Mouse (Mus musculus) layer of hippocampus, postnatal 14 days (tissue): ENCODE data around the gene Nos1ap. TPM values are rescaled to one million over a fixed set of nuclear protein-coding genes. Genes with fewer than 3 reads are reported as not detected.

Source experiments
- DNase-seq, 2 experiments: peaks; one replicate each; pipeline ENCODE4 v3.0.0; 2021 to 2022; ENCODE audit warnings: low spot score in 2 of 2, mixed read lengths in 1 of 2
- total RNA-seq, 2 experiments: library from RNA; stranded (reverse); gene quantifications; 2 replicates each; pipeline ENCODE4 v1.2.3; 2021

Gene Nos1ap
- total RNA-seq, 2 experiments from 2014 or later = 127 to 160 TPM

DNA sequence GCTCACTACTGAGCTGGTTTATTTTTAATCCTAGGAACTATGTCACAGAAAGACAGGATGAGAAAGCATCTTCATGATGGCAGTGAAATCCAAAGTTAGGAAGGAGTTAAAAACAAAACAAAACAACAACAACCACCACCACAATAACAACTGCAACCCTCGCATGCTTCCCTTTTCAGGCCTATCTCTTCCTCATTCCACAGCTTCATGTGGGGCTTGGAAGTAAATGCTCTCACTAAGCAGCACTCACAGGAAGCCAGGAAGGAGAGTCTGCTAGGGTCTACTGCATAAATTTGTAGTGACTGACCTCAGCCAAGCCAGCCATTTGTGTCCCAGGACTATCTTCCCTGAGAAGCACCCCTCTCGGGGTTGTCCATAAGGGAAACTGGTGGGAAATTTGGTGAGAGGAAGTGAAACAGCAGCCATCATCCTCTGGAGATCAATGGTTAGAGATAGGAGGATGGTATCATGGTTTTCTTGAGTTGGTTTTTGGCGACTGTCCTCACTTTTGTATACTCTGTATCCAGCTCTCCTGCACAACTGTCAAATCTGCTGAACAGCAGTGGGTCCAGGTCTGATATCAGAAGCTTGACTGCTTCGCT lies 218.4 kb downstream of the Nos1ap start:
- no peak for DNase-seq

DNA sequence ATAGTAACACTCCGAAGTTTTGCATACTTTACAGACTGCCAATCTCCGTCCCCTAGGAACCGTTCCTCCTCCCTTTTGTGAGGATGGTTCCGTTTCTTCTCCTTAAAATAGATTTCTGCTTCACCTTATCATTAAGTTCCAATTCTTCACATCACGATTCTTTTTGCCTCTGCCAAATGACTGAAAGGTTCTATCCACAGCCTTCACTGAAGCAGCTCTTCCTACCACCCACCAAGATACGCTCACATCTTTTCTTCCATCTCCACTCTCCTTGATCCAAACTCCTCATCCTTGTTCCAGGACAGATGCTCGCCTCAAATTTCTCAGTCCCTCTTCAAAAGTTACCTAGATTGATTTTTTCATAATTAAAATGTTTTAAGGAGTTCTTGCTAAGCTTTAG lies 220.8 kb downstream of the Nos1ap start:
- no peak for DNase-seq

DNA sequence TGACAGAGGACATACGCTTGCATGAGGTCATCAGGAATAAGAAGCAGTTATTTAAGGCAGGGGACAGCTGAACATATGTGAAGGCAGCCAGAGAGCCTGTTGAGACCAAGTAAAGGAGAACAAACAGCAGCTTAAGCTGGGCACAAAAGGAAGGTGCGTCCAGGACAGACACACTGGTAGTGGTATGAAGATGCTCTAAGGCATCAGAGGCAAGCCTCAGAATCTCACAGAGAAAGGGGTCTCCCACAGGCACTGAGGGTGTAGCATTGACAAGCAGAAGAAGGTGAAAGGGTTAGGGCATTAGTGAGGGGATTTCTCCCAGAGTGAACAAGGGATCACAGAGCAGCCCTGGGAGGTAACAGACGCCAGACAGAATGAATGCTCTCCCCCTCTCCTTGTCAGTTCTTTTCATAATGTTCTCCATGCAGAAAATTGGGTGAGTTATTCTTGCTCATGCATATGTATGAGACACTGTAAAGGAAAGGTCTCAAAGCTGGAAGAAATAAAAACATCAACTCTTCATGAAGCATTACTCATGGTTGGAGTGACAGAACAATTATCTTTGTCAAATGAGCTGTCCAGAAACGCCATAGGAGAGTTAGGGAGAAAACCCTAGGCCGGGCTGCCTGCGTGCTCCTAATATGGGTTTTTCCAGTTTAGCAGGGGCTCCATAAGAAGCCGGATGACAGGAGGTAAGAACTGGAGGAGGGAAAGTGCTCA lies 222.5 kb downstream of the Nos1ap start:
- DNase-seq = no peak

DNA sequence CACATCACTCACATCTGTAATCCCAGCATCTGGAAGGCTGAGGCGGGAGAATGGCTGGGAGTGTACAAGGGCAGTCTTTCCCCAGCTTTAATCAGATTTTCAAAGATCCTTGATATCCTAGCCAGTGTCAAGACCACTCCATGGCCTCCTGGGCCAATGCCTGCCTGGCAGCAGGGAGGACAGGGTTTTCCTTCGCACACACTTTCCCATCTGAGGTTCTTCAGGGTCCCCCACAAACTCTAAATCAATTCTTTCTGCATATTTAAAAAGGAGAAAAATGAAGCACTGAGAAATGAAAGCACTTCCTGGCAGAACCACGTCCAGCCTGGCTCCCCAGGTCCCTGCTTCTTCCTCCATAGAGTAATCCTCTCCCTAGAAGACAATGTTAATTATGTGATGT lies 225.9 kb downstream of the Nos1ap start:
- no peak for DNase-seq

DNA sequence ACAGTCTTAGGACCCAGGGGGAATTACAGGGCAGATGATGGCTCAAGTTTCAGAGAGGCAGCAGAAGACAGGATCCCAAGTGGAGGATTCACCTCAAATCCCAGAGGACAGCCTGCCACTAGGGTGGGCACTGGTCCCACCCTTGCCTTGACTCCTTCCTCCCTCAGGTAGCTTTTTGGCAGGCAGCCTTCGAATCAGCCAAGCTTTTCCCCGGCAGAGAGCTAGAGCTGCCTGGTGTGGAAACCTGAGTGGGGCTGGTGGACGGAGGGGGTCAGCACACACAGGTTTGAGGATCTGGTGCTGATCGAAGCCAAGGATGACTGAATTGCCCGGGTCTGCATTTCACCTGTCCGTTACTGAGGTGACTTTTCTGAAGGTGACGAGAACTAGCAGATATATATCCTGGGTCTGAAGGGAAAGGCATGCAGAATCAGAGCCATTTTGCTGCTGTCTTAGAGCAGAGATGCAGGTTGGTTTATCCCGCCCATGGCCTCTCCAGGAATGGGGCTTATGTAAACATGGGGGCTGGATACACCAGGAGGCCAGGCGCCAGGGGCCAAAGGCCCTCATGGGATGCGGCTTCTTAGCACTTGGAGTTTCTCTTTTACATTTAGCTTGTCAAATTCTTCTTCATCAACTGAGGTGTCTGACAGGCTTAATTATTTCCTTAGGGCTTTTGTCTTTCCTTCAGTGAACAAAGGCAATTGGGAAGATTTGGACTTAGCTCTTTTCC lies 229.3 kb downstream of the Nos1ap start:
- DNase-seq = no peak

DNA sequence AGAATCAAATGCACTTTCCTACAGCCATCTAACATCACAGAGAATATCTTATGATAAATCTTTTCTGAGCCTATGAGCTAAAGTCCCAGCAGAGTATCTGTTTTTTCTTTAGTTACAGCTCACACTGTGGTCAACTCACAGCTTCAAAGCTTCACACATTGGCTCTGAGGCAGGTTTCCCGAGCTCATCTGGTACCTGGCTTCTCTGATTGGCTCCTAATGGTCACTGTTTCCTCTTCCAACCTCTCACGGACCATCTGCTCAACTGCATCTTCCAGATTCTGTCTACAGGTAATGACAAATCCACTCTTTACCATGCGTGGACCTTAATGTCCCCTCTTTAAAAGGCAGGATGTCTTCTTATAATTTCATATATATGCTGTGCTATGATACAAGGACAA lies 236.3 kb downstream of the Nos1ap start:
- DNase-seq = no peak

DNA sequence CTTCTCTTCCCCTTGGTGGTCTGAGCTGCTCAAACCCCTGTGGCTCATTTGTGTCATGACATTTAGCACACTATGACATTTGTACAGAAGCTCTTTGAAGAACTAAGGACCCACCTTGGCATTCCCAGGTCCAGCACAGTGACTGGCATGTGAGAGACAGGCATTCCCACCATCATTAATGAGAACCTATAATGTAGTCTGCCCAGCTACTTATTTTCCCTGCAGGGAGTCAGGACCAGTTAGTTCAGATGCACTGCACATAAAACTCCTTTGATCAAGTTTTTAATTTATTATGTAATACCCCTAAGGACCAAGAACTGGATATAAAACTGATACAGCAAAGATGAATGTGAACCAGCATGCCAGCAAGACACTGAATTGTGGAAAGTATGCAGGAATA lies 238.6 kb downstream of the Nos1ap start:
- DNase-seq = no peak

DNA sequence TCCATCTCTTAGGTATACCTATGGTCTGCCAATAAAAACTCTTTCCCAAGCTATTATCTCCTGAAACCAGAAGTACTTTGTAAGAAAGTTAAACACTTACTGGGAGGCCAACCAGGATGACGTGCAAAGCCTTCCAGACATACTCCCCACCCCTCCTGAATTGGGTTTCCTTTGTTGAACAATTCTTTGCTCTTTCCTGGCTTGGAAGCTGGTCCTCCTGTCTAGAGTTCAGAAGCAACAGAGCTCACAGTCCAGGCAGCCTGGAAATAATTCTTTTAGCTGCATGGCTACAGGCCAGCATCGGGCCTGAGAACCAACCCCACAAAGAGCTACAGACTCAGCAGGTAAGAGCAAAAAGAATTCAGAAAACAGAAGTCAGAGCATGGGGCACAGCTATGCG lies 243.4 kb downstream of the Nos1ap start:
- no peak for DNase-seq

DNA sequence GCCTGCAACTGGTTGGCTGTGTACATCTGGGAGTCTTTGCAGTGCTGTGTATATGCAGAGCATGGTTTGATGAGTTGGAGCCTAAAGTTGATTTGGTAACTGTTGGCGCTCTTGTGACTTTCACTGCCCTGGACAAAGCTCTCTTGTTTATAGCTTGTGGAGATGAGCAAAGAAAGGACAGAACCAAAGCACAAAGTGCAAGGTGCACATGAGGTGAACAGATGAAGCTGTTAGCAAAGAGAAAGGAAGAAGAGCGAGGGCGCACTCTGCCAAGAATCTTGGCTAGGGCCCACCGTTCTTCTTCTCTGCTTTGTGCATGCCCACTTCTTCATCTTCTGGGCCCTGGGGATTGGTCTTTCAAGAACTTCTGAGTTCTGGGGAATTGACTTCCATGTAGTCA lies 245.8 kb downstream of the Nos1ap start:
- DNase-seq = no peak

DNA sequence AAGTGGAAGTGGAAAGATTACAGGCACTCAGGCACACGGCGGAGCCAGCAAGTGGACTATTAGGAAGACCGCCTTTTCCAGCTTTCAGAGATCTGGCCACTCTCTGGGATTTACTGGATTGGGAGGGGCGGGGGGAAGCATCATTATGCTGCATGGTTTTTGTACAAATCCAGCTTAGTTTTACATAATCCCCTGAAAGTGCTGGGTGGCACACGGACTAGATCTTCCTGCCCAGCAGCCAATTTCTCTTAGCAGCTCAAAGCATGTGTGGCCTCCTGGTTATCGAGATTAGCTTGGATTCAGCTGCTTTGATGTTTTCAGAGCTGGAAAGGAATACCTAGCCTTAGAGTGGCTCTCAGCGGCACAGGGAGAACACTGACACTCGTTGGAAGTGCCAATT lies 246.6 kb downstream of the Nos1ap start:
- DNase-seq = no peak

DNA sequence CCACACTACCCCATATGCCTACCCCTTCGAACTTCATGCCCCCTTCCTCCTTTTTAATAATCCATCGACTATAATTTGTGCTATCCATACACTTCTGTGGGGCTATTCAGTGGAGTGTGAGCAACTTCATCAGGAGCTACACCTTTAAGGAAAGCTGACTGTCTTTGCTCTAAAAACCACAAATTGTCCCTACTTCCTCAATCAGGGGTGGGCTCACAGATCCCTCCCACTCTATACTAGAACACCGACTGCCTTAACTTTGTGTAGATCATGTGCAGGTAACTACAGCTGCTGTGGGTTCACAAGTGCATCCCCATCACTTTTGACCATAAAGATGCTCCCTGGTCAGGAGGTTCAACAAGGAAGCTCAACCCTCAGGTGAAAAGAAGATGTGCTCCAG lies 249.7 kb downstream of the Nos1ap start:
- no peak for DNase-seq

DNA sequence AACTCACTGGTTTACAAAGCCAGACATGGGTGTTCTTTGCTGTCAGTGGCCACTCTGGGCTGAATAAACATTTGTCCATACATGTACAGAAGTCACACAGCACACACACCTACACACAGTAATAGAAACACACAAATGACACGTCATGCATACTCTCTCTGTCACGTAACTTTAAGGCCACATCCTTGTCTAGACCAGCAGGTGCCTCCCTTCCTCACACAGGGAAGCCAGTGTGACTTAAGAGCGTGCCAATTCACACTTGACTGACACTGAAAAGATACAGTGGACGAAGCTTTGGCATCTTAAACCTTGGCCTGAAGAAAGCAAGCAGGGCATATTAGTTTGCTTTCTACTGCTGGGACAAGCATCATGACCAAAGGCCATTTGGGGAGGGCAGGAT lies 256.9 kb downstream of the Nos1ap start:
- no peak for DNase-seq

DNA sequence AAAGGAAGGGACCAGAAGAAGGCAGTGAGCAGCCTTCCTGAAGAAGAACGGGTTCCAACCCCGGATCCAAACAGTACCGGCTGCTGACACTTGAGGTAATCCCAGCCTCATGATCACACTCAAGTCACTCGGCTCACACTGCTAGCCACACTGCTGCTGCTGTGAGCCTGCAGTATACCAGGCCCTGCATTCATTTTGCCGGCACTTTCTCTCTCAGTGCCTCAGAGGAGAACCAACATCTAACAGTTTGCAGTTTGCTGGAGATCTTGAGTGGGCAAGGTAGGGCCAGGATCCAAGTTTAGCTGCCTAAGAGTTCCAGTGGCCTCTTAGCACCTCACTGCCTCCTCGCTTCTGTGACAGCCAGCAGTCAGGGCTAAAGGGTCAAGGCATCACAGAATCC lies 257.7 kb downstream of the Nos1ap start:
- no peak for DNase-seq

DNA sequence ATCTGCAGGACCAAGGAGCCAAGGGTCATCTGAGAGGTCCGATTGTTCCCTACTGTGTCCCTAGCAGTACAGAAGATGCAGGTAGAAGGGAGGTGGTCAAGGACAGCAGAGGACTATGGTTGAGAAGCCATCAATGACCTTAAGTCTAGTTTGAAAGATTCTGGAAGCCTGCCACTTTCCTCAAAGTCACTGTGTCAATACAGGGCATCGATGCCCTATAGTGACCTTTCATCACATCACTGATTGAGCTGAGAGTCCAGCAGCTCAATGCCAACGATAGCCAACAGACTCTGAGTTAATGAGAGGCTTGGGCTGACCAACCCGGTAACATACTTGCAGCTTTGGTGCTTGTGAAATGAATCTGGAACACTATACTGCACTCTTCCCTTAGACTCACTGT lies 264.4 kb downstream of the Nos1ap start:
- no peak for DNase-seq

DNA sequence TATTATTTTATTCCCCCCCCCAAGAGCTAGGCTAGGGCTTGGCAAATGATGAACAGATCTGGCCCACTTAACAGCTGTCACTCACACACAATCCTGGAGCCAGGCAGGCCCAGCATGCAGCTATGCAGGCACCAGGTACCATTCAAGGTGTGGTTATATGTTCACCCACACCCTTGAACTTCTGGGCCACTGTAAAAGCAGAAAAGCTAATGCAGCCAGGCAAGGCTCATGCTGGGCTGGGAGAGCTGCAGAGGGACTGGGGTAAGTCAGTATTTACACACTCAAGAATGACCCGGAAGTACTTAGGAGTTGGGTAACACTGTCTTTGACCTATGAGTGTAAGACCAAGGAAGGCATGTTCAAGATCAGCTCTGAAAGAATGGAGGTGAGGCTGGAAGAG lies 265.3 kb downstream of the Nos1ap start:
- DNase-seq = no peak

DNA sequence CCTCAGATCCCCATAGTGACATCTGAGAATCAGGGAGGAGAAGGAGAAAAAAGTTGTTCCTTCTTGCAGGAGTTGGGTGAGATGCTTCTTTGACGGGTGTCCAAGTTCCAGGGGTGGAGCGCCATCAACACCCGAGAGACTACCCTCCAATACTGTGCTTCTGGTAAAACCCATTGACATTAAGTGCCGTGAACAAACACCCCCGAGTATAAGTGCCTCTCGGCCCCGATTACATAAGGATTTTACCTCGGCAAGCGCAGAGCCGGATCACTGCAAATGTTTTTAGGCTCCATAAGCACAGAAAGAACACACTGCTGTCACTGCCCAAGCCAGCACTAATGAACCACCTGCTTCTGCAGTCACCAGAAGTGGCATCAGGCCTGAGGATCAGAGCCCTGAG lies 266.7 kb downstream of the Nos1ap start:
- no peak for DNase-seq

DNA sequence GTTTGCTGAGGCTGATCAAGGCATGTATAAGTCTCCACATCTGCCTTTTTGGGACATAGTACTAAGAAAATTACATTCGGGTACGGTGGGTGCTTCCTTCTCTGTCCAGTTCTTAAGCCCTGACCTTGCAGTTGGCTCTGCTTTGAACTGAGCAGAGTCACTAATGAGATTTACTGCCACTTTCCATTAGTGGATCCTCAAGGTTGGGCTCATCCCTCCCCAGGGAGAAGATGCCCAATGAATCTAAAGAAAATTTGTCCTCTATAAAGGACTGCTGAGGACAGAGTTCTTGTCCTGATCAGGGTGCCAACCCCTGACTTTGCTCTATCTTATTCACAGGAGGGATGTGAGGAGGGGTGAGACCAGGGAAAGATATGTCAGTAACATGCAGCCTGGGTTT lies 267.6 kb downstream of the Nos1ap start:
- DNase-seq = no peak

DNA sequence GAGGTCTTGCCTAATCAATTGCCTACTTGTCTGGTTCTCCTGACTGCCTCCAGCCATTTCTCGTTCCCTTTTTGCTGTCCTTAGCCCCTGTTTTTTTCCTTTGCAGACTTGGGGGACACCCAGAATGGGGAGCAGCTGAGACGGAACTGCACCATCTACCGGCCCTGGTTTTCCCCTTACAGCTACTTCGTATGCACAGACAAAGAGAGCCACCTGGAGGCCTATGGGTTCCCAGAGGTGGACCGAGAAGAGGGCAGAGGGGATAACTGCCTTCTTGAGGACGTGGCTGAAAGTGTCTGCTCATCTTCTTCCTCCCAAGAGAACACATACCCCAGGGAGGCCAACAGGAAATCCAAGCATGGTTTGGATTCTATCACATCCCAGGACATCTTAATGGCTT lies 278.2 kb downstream of the Nos1ap start:
- DNase-seq = no peak

DNA sequence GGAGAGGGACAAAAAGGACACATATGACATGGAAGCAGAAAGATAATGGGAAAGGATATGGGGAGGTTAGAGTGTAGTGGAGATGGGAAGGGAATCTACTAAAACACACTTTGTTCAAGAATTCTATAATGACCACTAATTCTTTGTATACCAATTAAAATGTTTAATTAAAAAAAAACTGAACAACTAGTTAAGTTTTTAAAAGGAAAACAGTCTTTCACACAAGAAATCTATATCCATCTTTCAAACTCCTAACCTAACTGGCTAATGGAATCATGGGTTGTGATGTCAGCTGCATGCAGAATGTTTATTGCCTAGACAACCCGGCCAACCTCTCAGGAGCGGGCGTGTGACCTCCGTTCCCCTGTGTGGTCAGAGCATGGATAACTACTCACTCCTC lies 281.2 kb downstream of the Nos1ap start, which contains the start of gene Spata46:
TSS of gene Spata46 (plus strand) at position 301 of the 400 bp plus-strand sequence.
- DNase-seq = no peak

DNA sequence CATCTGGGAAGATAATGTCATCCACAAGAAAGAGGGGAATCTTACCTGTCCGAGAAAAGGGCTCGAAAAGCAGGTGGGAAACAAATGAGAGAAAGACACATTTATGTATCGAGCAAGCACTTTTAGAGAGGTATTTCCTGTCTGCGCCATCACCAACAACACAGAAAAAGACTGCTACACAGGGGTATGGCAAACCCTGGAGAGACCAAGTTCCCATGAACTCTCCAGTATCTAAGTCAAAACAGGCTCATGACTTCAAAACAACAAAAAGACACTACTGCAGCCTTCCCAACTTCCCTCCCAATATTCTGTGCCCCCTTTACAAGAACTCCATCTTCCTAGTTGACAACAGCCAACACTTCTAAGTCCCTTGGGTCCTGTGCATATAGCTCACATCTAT lies 283.4 kb downstream of the Nos1ap start, which contains the start of gene Gm7694:
TSS of gene Gm7694 (minus strand) at position 101 of the 400 bp plus-strand sequence.
- no peak for DNase-seq

DNA sequence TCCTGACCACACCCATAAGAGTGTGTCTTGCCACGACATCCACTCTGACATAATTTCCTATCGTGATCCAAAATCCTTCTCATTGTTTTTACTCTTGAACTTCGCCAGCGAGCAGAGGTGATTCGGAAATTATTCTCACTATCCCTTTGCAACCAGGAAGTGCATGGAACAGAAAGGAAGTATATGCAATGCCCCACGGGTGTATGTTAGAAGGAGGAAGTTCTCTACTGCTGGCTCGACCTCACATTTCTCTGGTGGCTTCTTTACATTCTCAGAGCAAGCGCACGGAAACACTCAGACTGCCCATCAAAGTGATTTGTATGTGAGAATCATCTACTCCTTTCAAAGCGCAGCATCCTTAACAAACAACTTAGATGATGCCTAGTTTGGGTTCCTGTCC lies 284.7 kb downstream of the Nos1ap start:
- DNase-seq = no peak

DNA sequence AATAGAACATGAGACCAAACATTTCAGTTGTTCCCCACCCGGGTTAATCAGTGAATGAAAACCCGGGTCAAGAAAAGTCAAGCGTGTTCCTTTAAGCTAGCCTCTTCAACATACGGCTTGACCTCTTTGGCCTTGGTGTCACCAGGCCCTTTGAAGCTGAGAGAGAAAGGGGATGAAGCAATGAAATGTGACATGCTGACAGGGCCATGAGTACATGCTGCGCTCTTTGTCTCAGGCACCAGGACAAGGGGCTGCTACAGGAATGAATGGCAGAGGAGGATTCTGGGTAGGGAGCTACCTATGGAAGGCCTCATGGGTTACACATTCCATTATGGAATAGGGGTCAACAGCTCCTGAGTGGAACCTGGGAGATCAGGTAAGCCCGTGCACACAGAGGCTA lies 286.6 kb downstream of the Nos1ap start:
- DNase-seq = no peak
